Mouse (Mus musculus): ENCODE measurements around the gene Cenpx.
"Not testable (repeated sequence)": the region's sequence is repeated elsewhere in the genome, so short reads cannot be mapped to it uniquely, and the experiment has no call there.

The Cenpx gene

GRCm38 (mm10) chr11:120695641-120696040 is 17.9 kb downstream of the Cenpx start:
- DNase-seq (ENCODE audit: low spot score): no peak

DNA sequence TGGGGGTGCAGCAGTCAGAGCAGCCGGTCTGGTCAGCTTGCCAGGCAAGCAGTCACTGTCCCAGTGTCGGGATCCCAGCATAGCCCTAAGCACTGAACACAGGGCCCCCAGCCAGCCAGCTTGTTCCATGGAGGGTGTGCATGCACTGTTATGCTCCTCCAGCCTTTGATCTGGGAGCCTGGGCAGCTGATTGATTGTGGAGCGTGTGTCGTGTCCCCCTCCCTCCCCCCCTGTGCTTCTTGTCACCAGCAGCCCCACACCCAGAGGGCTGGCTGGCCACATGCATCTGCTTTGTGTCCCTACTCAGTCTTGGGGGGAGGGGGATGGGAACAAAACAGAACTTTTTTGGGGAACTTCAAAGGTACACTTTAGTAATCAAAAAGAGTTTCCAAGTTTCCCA is 18.4 kb downstream of the Cenpx start:
- no peak for DNase-seq (ENCODE audit: low spot score)

GRCm38 (mm10) chr11:120693461-120693860 is 20.1 kb downstream of the Cenpx start:
- no peak for DNase-seq (ENCODE audit: low spot score)

DNA sequence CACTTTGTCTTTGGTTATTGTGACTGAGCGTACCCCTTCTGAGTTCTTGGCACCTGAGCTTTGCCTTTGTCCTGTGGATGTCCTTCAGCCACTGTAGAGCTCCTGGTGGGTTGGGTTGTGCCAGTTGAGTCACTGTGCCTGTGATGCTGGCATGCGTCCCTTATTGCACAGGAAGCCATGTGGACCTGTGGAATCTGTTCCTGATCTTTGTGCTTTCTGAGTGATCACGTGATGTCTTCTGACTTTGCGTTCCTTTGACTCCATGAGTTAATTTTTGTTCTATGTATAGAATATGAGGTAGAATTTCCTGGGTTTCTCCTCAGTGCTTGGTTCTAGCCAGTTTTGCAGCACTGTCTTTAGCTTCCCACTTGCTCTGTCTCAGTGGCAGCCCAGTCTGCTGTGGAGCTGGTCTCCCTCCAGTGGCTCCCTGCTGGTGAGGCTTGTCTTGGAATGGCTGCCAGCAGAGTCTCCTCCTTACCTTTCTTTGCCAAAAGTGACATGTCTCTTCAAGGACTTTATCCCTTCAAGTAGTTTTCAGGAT is 21.0 kb downstream of the Cenpx start:
- DNase-seq (ENCODE audit: low spot score): no peak

GRCm38 (mm10) chr11:120689365-120689764 is 24.2 kb downstream of the Cenpx start:
- DNase-seq (ENCODE audit: low spot score): no peak

DNA sequence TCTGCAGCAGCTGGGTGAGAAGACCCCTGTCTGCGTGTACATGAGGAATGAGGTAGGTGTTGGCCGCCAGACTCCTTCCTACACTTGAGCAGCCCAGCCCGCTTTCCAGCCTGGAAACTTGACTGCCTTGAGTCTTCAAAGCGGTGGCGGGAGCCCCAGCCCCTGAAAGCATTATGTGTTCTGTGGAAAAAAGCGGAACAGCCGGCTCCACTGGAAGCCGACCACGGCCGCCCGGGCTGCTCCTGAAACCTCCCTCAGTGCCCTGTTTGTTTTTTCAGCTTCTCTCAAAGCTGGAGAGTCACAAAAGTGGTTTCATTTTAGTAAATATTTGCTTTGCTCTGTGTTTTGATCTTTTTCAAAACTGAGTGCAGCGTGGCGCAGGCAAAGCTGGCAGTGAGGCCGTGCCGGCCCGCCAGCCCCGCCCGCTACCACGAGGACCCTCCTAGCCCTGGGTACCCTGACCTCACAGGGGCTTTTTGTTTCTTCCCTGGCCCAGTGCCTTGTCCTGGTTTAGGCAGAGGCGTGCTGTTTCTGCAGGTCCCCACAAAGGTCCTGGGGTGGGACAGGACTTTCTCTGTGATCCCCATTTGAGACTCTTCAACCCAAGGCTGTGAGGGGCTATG is 26.8 kb downstream of the Cenpx start:
- no peak for DNase-seq (ENCODE audit: low spot score)

DNA sequence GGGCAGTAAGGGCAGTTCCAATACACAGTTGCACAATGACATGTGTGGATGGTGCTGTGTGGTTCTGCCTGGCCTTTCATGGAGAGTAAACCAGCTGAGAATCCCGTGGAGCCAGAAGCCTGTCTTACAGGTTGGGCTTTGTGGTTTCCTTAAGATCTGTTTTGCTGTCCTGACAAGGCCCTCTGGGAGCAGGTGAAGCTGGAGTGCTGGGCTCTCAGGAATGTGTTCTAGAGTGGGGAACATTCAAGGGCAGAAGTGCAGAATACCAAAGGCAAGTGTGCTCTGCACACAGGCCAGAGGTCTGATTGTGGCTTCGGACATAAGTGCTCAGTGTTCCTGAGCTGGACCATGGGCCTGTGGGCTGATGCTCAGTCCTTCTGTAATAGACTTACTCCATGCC is 28.9 kb downstream of the Cenpx start:
- no peak for DNase-seq (ENCODE audit: low spot score)

- DNase-seq (ENCODE audit: low spot score): no peak
Observed at GRCm38 (mm10) chr11:120684086-120684485, 29.5 kb downstream of the Cenpx start.

DNA sequence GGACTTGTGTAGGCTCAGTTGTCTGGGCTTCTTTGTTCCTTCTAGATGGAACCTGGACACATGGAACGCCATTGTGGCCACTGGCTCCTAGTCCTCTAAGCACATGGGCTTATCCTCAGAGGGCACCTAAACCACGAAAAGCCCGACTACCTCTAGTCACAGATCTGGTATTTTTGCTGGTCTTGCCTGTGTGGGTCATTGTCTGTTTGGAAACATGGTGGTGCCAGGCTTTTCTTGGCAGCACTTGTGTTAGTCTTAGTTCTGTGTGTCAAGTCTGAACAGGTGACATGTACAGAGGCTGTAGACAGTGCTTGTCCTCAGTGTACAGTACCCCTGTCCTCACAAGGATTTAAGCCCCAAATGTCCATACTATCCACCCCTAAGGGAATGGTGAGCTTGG is 30.0 kb downstream of the Cenpx start:
- no peak for DNase-seq (ENCODE audit: low spot score)

DNA sequence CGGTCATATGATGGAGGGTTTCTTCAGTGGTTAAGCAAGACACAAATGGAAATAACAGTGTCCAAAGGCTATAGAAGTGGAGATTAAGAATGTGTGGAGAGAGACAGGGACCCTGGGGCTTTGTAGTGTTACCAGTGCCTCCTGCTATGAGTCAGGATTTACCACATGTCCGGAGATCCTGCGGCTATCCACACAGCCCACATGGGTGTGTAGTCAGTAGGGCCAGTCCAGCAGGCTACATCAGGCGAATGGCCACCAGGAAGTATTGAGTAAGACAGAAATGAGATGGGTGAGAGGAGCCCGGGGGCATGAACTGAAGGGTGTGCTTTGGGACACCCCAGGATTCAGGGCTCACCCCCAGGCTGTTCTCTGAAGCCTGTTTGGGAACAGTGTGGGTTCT is 30.9 kb downstream of the Cenpx start:
- DNase-seq (ENCODE audit: low spot score): no peak

- no peak for DNase-seq (ENCODE audit: low spot score)
Observed at GRCm38 (mm10) chr11:120679909-120680308, 33.6 kb downstream of the Cenpx start.

DNA sequence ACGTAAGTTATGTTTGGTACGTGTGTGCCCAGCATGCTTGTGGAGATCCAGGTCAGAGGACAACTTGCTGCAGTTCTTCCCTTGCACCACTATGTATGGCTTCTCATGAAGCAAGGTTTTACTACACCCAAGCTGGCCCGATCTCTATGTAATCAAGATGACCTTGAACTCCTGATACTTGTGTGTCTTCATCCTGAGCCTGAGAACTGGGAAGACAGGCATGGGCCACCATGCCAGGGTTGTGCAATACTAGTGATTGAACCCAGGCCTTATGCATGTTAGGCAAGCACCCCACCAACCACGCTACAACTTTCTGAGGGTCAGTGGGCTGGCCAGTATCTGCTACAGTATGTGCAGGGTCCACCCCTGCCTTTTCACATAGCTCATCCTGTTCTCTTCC is 36.6 kb downstream of the Cenpx start:
- DNase-seq (ENCODE audit: low spot score): no peak

GRCm38 (mm10) chr11:120675875-120676274 is 37.7 kb downstream of the Cenpx start:
- not testable (repeated sequence) for DNase-seq (ENCODE audit: low spot score)

GRCm38 (mm10) chr11:120673594-120674122 is 39.9 kb downstream of the Cenpx start:
- no peak for DNase-seq (ENCODE audit: low spot score)

DNA sequence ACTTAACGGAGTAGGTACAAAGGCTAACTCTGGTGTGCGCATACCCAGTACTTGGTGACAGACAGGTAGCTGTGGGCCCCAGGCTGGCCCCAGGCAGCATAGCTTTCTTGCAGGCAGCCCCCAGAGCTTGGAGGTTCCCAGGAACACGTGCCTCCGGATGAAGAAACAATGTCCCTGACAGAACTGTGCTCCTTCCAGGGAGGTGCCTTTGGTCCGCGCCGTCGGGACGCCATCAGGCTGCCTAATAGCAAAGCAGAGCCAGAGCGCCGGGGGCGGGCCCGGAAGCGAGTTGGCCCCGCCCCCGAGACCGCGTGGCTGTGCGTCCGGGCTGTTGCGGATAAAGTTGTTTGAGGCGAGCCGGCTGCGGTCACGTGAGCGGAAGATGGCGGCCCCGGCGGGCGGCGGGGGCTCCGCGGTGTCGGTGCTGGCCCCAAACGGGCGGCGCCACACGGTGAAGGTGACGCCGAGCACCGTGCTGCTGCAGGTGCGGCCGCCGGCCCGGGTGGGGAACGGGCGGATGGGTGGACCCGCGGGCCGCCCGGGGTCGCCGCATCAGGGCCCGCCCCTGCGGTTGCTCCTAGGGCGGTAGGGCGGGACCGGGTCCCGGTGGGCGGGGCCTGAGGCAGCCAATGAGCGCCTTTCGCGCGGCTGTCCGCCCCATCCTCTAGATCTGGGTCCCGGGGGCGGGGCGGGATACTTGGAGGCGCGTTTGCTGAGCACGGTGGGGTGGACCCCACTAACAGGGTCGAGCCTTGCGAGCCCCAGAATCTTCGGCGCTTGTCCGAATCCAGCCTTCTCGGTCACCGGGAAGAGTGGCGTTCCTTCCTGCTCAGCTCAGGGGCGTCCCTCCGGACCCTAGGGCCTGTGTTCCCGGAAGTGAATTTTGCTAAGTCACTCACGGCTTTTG is 40.6 kb downstream of the Cenpx start, which contains the start of gene Aspscr1:
TSS of gene Aspscr1 (plus strand) at position 287 of the 907 bp plus-strand sequence.
- peak; percentile 95 for DNase-seq (ENCODE audit: low spot score)

DNA sequence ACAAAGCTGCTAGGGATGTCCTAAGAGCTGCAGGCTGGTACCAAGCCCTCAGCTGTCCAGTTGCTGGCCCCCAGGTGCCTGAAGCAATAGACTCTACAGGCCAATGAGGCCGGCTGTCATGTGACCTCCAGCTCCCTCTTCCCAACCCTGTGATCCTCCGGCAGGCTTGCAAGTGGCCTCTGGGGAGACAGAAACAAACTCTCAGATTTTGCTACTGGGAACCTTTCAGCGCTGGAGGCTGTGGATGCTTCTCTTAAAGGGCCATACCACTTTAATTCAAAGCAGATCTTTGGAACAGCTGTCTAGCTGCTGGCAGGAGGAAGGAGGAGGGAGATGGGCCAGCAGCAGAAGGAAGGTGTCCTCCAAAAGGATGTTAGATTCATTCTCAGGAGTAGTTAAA is 46.9 kb downstream of the Cenpx start:
- DNase-seq (ENCODE audit: low spot score): no peak

- DNase-seq (ENCODE audit: low spot score): no peak
Observed at GRCm38 (mm10) chr11:120665406-120665805, 48.1 kb downstream of the Cenpx start.

- no peak for DNase-seq (ENCODE audit: low spot score)
Observed at GRCm38 (mm10) chr11:120663714-120664113, 49.8 kb downstream of the Cenpx start.

DNA sequence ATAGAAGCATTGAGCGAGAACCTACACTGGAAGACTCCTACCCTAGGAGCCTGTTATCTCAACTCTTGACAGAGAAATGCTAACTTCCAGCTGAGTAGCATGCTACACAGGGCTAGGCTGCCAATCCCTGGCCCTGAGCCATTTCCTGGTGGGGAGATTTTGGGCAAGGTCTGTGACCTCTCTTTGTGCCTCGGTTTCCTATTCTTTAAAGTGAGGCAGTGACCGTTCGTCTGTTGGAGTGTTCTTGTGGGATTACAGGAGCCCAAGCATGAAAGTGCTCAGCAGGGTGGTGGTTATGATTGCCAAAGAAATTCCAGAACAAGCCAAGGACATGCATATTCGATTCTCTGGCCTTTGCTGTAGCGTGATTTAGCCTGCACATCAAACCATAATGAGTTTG is 50.8 kb downstream of the Cenpx start:
- no peak for DNase-seq (ENCODE audit: low spot score)

DNA sequence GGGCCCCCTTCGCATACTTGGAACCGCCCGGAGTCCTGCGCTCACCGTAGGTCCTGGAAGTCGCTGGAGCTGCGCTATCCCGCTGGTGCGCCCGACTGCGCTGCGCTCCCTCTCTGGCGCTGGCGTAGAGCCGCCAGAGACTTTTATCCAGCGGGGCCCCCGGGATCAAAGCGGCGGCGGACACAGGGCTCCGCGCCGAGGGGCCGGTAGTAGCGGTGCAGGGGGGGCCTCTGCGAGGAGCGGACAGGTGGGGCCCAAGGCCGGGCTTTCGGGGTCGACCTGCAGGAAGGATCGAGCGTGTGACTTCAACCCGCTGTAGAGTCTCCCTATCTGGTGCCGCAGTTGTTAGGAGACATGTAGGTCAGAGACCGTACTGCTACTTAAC is 52.5 kb downstream of the Cenpx start, which contains the start of gene Notum:
TSS of gene Notum (minus strand) at position 100 of the 385 bp plus-strand sequence.
- DNase-seq (ENCODE audit: low spot score): no peak

All from c-Kit-positive CD71-positive TER-119-positive erythroid progenitor cells, embryonic 14.5 days (primary cell).